Mouse (Mus musculus) kidney, adult 2 months (tissue): ENCODE measurements around the gene Hoxa2.

ENCODE experiments used
- CTCF ChIP-seq: fragments of 200-500 bp; conservative IDR thresholded peaks from 2 replicates; pipeline ENCODE4 v1.5.1; 2011; ENCODE audit warnings: low read depth, mild to moderate bottlenecking, control low read depth, low read length, moderate library complexity, mixed read lengths; ENCODE audit not compliant: insufficient read depth, insufficient read length
- POLR2A ChIP-seq: fragments of 200-500 bp; IDR thresholded peaks from one replicate; pipeline ENCODE4 v1.6.1; 2011; ENCODE audit warnings: low read depth, low read length, control low read depth

DNA sequence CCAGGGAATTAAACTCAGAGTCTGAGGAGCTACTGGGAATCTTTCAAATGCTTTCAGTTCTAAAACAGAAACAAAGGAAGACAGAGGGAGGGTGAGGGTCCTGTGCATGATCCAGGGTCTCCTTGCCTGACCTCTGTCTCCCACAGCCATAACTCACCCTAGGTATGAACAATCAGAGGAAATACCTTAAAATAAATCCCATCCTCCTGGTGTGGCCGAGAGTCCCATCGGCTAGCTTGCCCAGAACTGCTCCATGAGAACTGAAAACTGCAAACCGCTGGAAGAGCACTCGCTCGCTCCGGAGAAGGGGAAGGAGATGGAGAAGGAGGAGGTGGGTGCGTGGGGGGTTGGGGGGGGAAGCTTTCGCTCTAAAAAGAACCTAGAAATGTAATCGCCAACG is 15.1 kb upstream of the Hoxa2 start:
- TF ChIP-seq CTCF: no peak
- TF ChIP-seq POLR2A: no peak
